Mouse (Mus musculus): ENCODE measurements around the gene Pigw.
A peak's percentile ranks its signal among the peaks of the same experiment; 100 is the strongest.

Gene Pigw

DNA sequence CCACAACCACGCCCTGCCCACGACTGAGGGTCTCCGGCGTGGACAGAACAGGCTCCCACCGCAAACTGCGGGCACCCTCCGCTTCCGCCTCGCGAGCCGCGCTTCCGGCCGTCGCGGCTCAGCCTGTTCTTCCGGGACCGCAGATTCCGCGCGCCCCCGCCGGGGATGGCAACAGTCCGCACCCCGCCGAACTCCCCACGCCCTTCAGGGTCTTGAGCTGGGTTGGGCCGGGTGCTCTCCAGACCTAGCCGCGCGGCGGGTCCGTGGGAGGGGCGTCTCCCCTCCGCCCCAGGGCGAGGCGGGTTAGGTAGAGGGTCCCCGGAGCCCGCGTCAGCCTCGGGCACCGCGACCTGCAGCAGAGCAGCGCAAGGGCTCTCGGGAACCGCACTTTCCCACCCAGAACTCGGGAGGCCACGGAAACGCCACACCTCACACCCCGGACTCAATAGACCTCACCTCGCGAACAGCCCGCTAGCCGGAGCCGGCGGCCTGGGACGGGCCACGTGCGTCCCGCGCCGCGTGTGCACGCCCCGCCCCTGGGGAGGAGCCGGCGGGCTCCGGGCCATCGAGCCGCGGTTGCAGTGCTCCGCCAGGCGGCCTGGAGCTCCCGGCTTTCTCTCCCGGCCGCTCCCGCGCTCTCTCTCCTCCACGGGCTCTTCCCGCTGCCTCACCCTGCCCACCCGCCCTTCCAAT is at the start of gene Pigw, which contains the start of gene Myo19:
Gene Pigw, minus strand, starts transcription at position 514 of the 693 bp plus-strand sequence.
Gene Myo19, plus strand, starts transcription at position 377 of the 693 bp plus-strand sequence.
- peak; percentile 79 for DNase-seq

- DNase-seq = no peak
These were observed 40.9 kb upstream of the Pigw start for GRCm38 (mm10) chr11:84920981-84921380.

- no peak for DNase-seq
These were observed 39.9 kb upstream of the Pigw start for GRCm38 (mm10) chr11:84919951-84920350.

DNA sequence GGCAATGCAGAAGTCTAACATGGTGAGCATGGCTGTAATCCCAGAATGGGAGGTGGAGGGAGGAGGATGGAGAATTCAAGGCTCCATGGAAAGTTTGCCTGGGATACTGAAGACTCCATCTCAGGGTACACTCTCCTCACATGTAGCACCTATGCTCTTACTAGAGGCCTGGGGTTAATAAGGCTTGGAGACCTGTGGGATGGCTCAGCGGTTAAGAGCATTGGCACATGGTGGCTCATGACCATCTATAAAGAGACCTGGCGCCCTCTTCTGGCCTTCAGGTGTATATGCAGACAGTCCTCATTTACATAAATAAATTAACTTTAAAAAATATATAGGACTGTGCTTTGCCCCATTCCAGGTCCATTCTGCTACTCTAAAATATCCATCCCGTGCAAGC is 39.2 kb upstream of the Pigw start:
- DNase-seq = peak; percentile 20

DNA sequence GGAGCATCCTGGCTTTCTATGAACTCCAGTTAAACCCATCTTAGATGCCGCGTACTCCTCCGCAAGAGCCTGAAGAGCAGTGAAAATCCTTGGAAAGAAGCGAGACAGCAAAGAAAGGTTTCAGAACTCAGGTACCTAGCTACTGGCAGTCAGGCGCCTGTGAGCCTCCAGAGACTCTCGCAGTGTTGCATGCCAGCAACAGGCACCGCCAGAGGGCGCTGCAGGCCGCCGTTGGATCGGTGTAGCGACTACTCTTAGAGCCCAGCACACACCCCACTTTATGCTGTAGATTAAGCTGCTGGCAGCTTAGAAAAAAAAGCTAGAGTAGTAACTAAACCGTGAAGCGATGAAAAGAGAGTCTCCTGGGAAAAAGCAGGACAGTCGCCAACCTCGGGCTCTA is 38.3 kb upstream of the Pigw start:
- peak; percentile 83 for DNase-seq

DNA sequence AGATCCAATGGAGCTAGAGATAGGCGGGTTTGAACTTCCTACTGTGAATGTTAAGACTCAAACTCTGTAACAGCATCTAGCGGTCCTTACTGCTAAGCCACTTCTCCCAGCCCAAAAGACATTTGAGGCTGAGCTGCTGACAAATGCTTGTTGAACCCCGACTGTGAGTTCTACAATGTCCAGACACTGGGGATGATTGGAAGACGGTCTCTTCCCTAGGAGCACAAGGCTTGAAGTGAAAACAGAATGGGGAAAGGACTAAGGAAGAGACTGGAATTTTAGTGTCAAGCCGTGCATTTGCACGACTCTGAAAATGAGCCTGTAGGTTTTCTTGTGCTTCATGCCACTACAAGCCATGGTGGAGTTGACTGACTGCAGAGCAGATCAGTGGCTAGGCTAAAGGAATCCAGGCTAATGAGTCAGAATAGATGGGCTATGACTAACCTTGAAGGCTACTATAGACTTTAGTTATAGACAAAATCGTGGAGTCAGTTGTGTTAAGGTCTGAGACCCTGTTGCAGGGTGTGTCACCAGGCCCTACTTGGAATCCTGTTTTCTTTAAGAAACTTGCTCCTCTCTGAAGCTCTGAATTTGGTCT is 36.7 kb upstream of the Pigw start:
- no peak for DNase-seq

DNA sequence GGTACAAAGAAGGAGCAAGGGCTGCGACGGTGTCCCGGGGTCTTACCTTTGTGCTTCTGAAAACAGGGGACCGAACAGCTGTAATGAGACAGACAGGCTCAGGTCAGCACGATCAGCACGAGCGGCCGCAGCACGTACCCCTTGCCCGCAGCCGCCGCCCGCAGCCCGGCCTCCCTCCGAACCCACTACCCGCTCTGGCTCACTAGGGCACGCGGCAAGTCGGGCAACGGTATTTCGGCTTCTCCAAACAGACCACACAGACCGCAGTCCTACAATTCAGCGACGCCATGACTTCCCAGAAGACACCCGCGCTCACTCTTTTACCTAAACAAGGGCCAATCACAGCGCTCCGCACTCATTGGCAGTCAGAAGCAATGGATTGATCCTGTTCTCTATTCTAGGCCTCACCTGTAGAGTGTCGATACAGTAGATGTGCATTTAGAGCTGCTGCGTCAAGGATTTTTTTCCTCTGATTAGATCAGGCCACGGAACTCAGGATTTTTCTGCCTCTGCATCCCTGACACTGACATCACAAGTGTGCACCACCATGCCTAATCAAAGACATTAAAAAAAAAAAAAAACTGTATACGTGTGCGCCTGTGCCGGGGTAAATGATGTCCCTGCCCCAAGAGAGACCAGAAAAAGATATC is 36.1 kb upstream of the Pigw start, which contains the start of gene Znhit3:
Gene Znhit3, minus strand, starts transcription at position 314 of the 650 bp plus-strand sequence.
- peak; percentile 84 for DNase-seq

- DNase-seq = no peak
These were observed 34.6 kb upstream of the Pigw start for GRCm38 (mm10) chr11:84914673-84915072.

GRCm38 (mm10) chr11:84910411-84910810 is 30.3 kb upstream of the Pigw start:
- DNase-seq = no peak

- no peak for DNase-seq
These were observed 28.4 kb upstream of the Pigw start for GRCm38 (mm10) chr11:84908480-84908879.

GRCm38 (mm10) chr11:84907081-84907480 is 27.0 kb upstream of the Pigw start:
- no peak for DNase-seq

DNA sequence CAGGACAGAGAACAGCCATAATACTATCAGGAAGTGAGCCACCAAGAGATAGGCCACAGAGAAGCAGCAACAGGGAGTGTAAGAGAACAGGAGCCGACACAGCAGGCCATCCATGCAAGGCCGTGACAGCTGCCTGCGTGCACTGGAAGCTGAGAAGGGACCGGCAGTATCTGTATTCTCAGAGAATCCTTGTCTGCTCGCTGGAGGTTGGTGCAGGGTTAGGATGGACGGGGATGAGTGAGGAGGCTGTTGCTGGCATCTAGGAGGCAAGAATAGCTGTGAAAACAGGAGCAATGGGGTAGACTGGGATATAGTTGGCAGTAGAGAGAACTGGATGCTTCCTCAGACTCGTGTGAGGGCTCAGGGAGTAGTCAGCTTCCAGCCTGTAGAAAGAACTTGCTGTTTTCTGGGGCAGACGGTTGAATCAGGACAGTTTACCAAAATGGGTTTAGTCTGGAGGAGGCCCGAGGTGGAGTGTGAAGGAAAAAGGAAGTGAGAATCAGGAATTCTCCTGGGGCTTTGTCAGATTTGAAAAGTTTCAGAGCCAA is 24.6 kb upstream of the Pigw start:
- no peak for DNase-seq

DNA sequence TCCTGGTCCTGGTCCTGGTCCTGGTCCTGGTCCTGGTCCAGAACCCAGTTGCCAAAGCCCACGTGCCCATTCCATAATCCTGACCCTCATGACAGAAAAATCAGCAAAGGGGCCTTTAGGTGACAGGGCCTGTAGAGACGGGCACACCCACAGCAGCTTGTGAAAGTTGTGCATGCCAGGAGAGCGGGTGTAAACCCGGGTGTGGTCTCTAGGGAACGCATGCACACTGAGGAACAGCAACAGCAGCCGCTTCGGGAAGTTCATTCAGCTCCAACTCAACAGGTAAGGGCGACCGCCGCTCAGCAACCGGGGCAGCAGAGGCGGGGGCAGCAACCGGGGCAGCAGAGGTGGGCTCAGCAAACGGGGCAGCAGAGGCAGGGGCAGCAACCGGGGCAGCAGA is 13.0 kb upstream of the Pigw start:
- DNase-seq = no peak

- DNase-seq = no peak
These were observed 11.6 kb upstream of the Pigw start for GRCm38 (mm10) chr11:84891705-84892104.

- DNase-seq = no peak
These were observed 9.4 kb upstream of the Pigw start for GRCm38 (mm10) chr11:84889492-84889891.

GRCm38 (mm10) chr11:84888025-84888424 is 7.9 kb upstream of the Pigw start:
- no peak for DNase-seq

GRCm38 (mm10) chr11:84886767-84887511 is 6.9 kb upstream of the Pigw start:
- DNase-seq = no peak

DNA sequence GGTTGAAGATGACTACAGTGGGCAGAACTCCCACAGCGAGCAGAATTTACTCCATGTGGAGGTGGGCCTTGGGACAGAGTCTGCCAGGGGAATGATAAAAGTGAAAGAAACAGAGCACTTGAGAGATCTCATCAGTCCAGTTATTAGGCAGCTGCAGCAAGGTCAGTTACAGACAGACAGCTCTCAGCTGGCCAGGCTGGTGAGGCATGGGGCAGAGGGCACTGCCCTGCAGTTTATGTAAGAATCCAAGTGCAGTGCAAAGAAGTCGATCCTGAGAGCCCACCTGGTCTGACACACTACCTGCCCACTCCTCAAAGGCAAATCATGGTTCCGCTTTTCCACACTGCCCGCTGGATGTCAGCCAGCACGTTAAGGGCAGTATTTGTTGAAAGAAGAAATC is 6.2 kb upstream of the Pigw start:
- DNase-seq = no peak

DNA sequence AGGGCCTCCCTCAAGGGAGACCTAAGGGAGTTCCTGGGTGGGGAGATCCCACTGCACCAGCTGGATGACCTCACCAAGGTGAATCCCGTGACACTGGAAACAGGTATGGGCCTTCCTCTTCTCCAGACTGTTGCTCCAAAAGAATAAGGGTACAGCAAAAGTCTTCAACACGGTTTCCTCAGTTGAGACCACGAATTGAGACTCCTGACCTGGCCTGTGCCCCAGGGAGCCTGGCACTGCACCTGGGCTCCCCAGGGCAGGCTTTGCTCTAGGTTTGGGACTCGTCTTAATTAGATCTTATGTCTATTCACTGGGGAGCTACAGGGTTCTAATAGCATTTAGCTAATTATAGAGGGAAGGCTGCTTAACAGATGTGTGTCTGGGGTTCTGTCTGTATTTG is 5.2 kb upstream of the Pigw start:
- DNase-seq = no peak

- no peak for DNase-seq
These were observed 2.3 kb upstream of the Pigw start for GRCm38 (mm10) chr11:84882346-84882745.

DNA sequence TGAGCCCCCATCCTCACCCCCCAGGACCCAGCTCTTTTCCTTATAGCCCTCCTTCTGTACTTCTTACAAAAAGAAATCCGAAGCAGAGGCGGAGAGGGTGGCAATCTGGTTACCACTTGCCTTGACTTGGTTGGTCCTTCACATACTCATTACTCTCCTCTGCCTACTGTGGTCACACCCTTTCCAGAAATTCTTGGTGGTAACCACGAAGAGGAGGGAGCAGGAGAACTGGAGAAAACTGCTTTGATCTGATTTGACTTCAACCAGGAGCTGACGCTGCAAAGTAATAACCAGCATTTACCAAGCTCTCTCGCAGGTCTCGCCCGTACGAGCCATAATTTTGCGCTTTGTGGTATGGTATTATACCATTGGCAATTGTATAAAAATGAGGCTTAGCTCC is 886 bp upstream of the Pigw start:
- no peak for DNase-seq

- peak; percentile 64 for DNase-seq
These were observed 428 bp upstream of the Pigw start for GRCm38 (mm10) chr11:84880465-84880961.

Measured in cerebellum, adult 11-12 months (tissue).